Mouse (Mus musculus) kidney, embryonic 15.5 days (tissue): ENCODE measurements around the gene Top1. TPM values are rescaled to one million over a fixed set of nuclear protein-coding genes. Genes with fewer than 3 reads are reported as not detected.

ENCODE experiments used
- ATAC-seq: fragments of 200-750 bp; cut with Nextera tagmentation; replicated peaks from 2 replicates; pipeline ENCODE4 v1.8.0; 2017; ENCODE audit warnings: moderate TSS enrichment; ENCODE audit not compliant: low FRiP score
- H3K27ac ChIP-seq: fragments of 300-500 bp; sonication (generic); 2 replicates; pipeline ENCODE4 v1.5.1; 2015; ENCODE audit warnings: mild to moderate bottlenecking, inconsistent platforms
- H3K27me3 ChIP-seq: fragments of 300-500 bp; sonication (generic); 2 replicates; pipeline ENCODE4 v1.6.1; 2015; ENCODE audit warnings: inconsistent platforms
- H3K36me3 ChIP-seq: fragments of 300-500 bp; sonication (generic); 2 replicates; pipeline ENCODE4 v1.6.1; 2015; ENCODE audit warnings: inconsistent platforms
- H3K4me1 ChIP-seq: fragments of 300-500 bp; sonication (generic); 2 replicates; pipeline ENCODE4 v1.6.1; 2015; ENCODE audit warnings: inconsistent platforms
- H3K4me2 ChIP-seq: fragments of 300-500 bp; sonication (generic); 2 replicates; pipeline ENCODE4 v1.6.1; 2015; ENCODE audit warnings: moderate library complexity, mild to moderate bottlenecking, inconsistent platforms
- H3K4me3 ChIP-seq: fragments of 300-500 bp; sonication (generic); replicated peaks from 2 replicates; pipeline ENCODE4 v1.5.1; 2015; ENCODE audit warnings: mild to moderate bottlenecking, inconsistent platforms
- H3K9ac ChIP-seq: fragments of 300-500 bp; sonication (generic); 2 replicates; pipeline ENCODE4 v1.6.1; 2015; ENCODE audit warnings: mild to moderate bottlenecking, inconsistent platforms
- H3K9me3 ChIP-seq: fragments of 300-500 bp; sonication (generic); replicated peaks from 2 replicates; pipeline ENCODE4 v1.6.1; 2016; ENCODE audit warnings: inconsistent platforms
- WGBS: fragments of 180-500 bp; shearing (Covaris S2); methylation state at CpG from one replicate; pipeline ENCODE4 v1.1.7; 2015; ENCODE audit warnings: mixed read lengths; 5-methylcytosine and 5-hydroxymethylcytosine counted together
- polyA plus RNA-seq: library from polyadenylated mRNA; unstranded; fragments of >200 nt; fragmentation: Nextera tagmentation; extraction: Ambion mirVana; gene quantifications from 2 replicates; pipeline ENCODE4 v1.2.1, GENCODE M21; 2015

Gene Top1
- polyA plus RNA-seq, 1 experiment from 2014 or later: 92.2 TPM

GRCm38 (mm10) chr2:160667259-160667658 lies 21.6 kb downstream of the Top1 start:
- Histone ChIP-seq H3K4me2 (no peak overlapping the region), H3K36me3 (peaks cover 29% of the 10 kb centered on the region), H3K9me3 (no peaks in the 10 kb centered on the region), H3K4me1 (no peaks in the 10 kb centered on the region), H3K9ac (no peak overlapping the region), H3K27ac (no peak overlapping the region), H3K4me3 (no peak overlapping the region), H3K27me3 (no peaks in the 10 kb centered on the region)
- 70% methylated on average over 4 of the region's 4 CpGs for WGBS
- no peak for ATAC-seq

DNA sequence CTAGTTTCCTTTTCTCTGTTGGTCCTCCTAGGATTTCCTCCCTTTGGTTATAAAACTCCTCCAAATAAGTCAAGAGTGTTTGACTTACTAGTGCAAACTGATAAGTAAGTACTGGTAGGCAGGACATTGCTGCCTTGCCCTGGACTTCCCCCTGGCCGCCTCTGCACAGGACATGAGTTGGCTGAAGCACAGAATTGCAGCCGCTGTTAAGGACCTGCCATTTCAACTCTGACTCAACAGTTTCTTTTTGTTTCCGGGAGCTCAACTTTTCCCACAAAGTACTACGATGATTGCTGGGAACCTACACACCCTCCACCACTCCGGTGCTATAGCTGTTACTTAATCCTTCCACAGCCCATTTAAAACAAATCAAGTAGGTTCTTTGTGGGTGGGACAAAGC lies 54.6 kb downstream of the Top1 start:
- ATAC-seq: no peak
- no peak overlapping the region for H3K4me2 ChIP-seq
- H3K4me3 ChIP-seq: no peak overlapping the region
- H3K27ac ChIP-seq: no peak overlapping the region
- H3K4me1 ChIP-seq: no peaks in the 10 kb centered on the region
- 76% methylated on average over 5 of the region's 5 CpGs for WGBS
- H3K9ac ChIP-seq: no peak overlapping the region
- H3K27me3 ChIP-seq: no peaks in the 10 kb centered on the region
- peaks cover 78% of the 10 kb centered on the region for H3K36me3 ChIP-seq
- no peaks in the 10 kb centered on the region for H3K9me3 ChIP-seq

- no peak for ATAC-seq
- peaks cover 83% of the 10 kb centered on the region for H3K36me3 ChIP-seq
Measured at GRCm38 (mm10) chr2:160701603-160702002, 55.9 kb downstream of the Top1 start.

DNA sequence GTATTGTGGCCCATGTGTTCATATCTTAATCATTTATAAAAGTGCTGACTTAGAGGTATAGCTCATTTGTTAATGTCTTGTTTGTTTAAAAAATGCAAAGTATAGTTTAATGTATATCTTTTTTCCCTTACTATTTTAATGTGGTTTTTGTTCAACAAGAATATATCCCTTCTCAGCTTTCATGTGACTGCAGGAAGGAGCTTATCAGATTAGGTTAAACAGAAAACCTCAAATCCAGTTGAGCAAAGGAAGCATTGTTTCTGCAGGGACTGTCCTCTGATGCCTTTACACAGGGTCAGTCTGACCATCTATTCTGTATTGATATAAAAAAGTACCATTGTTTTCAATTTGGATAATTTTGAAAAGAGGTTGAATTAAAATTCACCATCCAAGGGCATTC lies 57.1 kb downstream of the Top1 start:
- no peak overlapping the region for H3K4me2 ChIP-seq
- H3K27me3 ChIP-seq: no peaks in the 10 kb centered on the region
- no peaks in the 10 kb centered on the region for H3K4me1 ChIP-seq
- no peak for ATAC-seq
- no peak overlapping the region for H3K27ac ChIP-seq
- no peaks in the 10 kb centered on the region for H3K9me3 ChIP-seq
- peaks cover 86% of the 10 kb centered on the region for H3K36me3 ChIP-seq
- H3K9ac ChIP-seq: no peak overlapping the region
- H3K4me3 ChIP-seq: no peak overlapping the region

More at GRCm38 (mm10) chr2:160701603-160702002, 55.9 kb downstream of the Top1 start:
- H3K27me3 ChIP-seq: no peaks in the 10 kb centered on the region
- no peaks in the 10 kb centered on the region for H3K4me1 ChIP-seq
- no peak overlapping the region for H3K4me3 ChIP-seq
- H3K27ac ChIP-seq: no peak overlapping the region
- no peak overlapping the region for H3K9ac ChIP-seq
- no peak overlapping the region for H3K4me2 ChIP-seq
- 92% methylated on average over 3 of the region's 3 CpGs for WGBS
- no peaks in the 10 kb centered on the region for H3K9me3 ChIP-seq

DNA sequence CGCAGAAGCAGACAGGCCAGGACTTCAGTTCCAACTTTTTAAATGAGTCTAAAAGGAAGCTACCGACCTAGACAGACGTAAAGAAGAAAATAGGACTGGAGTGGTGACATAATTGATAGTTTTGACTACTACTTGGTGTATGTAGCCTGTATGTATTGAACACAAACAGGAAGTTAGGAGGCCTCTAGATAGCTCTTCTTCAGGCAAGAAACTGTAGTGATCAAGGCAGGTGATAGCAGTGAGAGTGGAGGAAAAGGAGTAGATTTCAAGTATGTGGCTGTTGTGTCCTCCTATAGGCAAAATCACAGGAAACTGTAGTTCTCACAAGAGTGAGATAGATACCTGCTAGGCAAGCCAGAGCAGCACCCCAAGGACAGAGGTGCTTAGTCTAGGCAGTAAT lies 62.0 kb downstream of the Top1 start:
- no peak for ATAC-seq
- H3K36me3 ChIP-seq: peaks cover 88% of the 10 kb centered on the region
- H3K9me3 ChIP-seq: no peaks in the 10 kb centered on the region
- H3K27ac ChIP-seq: no peak overlapping the region
- H3K9ac ChIP-seq: no peak overlapping the region
- H3K27me3 ChIP-seq: no peaks in the 10 kb centered on the region
- H3K4me2 ChIP-seq: no peak overlapping the region
- H3K4me3 ChIP-seq: no peak overlapping the region
- H3K4me1 ChIP-seq: no peaks in the 10 kb centered on the region
- WGBS: 90% methylated on average over 3 of the region's 3 CpGs

GRCm38 (mm10) chr2:160715463-160716030 lies 69.9 kb downstream of the Top1 start:
- no peaks in the 10 kb centered on the region for H3K4me1 ChIP-seq
- no peak for ATAC-seq
- H3K36me3 ChIP-seq: peaks cover 93% of the 10 kb centered on the region
- no peak overlapping the region for H3K27ac ChIP-seq
- no peak overlapping the region for H3K4me3 ChIP-seq
- WGBS: 82% methylated on average over 4 of the region's 4 CpGs
- no peaks in the 10 kb centered on the region for H3K9me3 ChIP-seq
- no peaks in the 10 kb centered on the region for H3K27me3 ChIP-seq
- H3K9ac ChIP-seq: no peak overlapping the region
- no peak overlapping the region for H3K4me2 ChIP-seq

DNA sequence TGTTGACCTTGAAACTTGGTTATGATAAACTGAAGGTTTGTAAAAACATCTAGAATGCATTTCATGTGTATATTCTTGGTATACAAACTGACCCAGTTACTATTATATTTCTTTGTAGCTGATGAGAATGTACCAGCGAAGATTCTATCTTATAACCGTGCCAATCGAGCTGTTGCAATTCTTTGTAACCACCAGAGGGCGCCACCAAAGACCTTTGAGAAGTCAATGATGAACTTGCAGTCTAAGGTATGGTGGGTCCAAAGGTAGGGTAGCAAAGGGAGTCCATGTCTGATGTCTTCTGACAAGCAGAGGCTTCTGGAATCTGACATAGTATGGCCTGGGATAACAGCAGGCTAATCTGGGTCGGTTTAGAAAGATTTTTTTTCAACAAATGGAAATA lies 71.6 kb downstream of the Top1 start:
- 75% methylated on average over 5 of the region's 5 CpGs for WGBS
- peaks cover 92% of the 10 kb centered on the region for H3K36me3 ChIP-seq
- no peak overlapping the region for H3K9ac ChIP-seq
- no peaks in the 10 kb centered on the region for H3K27me3 ChIP-seq
- no peak overlapping the region for H3K27ac ChIP-seq
- no peak overlapping the region for H3K4me2 ChIP-seq
- ATAC-seq: no peak
- no peaks in the 10 kb centered on the region for H3K9me3 ChIP-seq
- no peak overlapping the region for H3K4me3 ChIP-seq
- H3K4me1 ChIP-seq: no peaks in the 10 kb centered on the region

DNA sequence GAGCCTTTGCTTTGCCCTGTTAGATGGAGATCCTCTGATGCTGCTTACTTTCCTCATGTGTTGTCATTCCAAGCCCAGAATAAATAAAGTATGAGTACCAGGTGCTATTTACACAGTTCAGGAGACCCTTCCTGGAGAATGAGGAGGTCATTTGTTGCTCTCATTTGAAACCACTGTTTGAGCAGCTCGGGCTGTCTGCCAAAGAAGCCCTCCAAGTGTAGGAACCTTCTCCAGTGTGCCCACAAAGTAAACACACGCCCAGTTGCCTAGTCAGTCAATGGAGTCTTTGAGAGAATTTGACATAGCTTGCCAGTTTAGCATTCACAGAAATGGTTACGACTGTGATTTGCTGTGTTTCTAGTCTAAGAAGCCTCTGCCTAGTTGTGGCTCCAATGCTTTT lies 73.1 kb downstream of the Top1 start:
- Histone ChIP-seq H3K27ac (no peak overlapping the region), H3K4me2 (no peak overlapping the region), H3K4me3 (no peak overlapping the region), H3K27me3 (no peaks in the 10 kb centered on the region), H3K9ac (no peak overlapping the region), H3K4me1 (no peaks in the 10 kb centered on the region), H3K36me3 (peaks cover 93% of the 10 kb centered on the region), H3K9me3 (no peaks in the 10 kb centered on the region)
- no peak for ATAC-seq
- WGBS: 92% methylated on average over 3 of the region's 3 CpGs

DNA sequence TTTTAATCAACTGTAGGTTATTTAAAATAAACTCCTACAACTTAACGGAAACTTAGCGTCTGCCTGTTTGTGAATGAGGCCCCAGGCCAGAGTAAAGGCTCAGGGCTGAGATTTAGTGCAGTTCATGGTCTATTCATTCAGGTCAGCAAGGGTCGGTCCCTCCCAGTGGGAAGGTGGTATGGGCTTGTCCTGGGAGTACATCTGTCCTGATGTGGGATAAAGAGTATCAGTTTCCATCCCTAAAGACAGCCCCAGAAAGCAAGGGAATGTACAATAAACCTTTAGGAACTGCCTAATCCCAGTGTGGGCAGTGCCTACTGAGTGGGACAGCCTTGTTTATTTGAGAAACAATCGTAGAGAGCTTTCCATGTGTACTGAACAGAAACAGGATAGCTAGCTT lies 77.0 kb downstream of the Top1 start:
- Histone ChIP-seq H3K4me1 (no peaks in the 10 kb centered on the region), H3K36me3 (peaks cover 76% of the 10 kb centered on the region), H3K9me3 (no peaks in the 10 kb centered on the region), H3K27ac (no peak overlapping the region), H3K9ac (no peak overlapping the region), H3K4me3 (no peak overlapping the region), H3K27me3 (no peaks in the 10 kb centered on the region), H3K4me2 (no peak overlapping the region)
- WGBS: 37% methylated on average over 4 of the region's 4 CpGs
- ATAC-seq: peak; percentile 83; the same call in 1 of the 2 replicates

DNA sequence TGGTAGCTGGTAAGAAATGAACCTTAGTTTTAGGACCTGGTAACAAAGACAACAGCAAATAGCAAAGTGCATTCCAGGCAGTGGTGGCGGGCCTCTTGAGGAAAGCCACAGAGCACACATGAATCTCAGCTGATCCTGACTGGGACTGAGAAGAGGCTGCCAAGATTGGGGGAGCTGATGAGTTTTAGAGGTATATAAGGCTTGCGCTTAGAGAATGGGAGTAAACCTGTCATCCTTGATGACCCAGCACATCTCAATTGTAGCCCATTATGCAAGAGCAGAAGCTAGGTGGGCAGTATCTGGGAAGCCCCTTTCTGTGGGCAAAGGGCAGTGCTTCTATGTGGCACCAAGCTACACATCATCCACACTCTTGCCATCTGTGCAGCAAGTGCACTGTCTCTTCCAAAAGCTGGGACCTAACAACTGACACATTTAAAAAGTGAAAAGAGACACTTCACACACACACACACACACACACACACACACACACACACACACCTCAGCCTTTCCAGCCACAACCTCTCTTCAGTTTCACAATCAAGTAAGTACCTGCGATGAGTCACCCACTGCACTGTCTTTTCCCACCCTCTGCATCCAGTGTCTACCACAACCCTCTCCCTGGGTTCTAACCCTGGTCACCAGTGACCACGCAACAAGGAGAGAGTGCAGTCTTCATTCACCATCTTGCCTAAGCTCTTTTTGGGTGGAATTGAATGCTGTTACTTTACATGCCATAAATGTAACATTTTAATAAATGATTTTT lies 78.1 kb downstream of the Top1 start:
- WGBS: 89% methylated on average over 4 of the region's 4 CpGs
- H3K27me3 ChIP-seq: no peaks in the 10 kb centered on the region

GRCm38 (mm10) chr2:160724536-160724935 lies 78.8 kb downstream of the Top1 start:
- Histone ChIP-seq H3K27me3 (no peaks in the 10 kb centered on the region), H3K4me1 (no peaks in the 10 kb centered on the region), H3K27ac (no peak overlapping the region), H3K9ac (no peak overlapping the region), H3K36me3 (peaks cover 59% of the 10 kb centered on the region), H3K4me2 (no peak overlapping the region), H3K9me3 (no peaks in the 10 kb centered on the region), H3K4me3 (no peak overlapping the region)
- no peak for ATAC-seq
- WGBS: 81% methylated on average over 5 of the region's 5 CpGs

More for the DNA sequence above, 78.1 kb downstream of the Top1 start:
- no peak for ATAC-seq
- no peaks in the 10 kb centered on the region for H3K9me3 ChIP-seq
- no peak overlapping the region for H3K27ac ChIP-seq
- no peak overlapping the region for H3K4me2 ChIP-seq
- H3K4me1 ChIP-seq: no peaks in the 10 kb centered on the region
- no peak overlapping the region for H3K9ac ChIP-seq
- H3K36me3 ChIP-seq: peaks cover 66% of the 10 kb centered on the region
- H3K4me3 ChIP-seq: no peak overlapping the region

DNA sequence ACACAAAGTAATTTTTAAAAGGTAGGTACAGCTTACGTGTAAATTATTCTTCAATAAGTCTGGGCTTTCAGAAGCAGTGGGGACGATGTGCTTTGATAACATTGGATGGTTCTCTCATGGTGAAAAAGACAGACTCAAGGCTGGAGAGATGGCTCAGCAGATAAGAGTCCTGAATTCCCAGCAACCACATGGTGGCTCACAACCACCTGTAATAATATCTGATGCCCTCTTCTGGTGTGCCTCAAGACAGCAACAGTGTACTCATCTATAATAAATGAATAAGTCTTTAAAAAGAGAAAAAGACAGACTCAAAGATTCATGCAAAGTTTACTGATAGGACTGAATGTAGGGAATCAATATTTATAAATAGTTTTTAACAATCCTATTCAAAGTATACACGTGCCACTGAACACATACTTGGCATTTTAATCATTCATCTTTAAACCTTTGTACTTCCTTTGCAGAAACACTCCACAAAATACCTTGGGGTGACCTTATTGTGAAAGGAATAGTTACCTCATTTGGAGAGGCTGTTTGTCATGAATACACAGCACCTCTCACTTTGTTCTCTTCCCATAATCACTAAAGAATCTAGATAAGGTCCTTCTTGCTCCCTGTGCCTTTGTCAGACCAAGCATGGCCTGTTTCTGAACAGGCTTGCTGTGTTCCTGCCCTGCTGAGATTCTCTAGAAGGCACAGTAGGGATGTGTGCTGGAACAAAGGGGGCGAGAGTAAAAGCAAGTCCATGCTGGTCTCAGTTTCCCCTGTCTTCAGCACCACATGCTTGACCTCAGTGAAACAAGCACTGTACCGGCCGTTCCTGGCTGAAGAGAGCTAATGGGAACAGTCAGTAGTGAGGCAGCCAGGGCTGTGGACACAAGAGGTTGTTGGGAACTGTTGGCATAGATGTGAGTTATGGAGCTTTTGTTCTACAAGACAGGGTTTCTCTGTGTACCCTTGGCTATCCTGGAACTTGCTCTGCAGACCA lies 80.5 kb downstream of the Top1 start:
- Histone ChIP-seq H3K36me3 (peaks cover 44% of the 10 kb centered on the region), H3K27me3 (peaks cover 2% of the 10 kb centered on the region; the same call in 1 of the 2 replicates), H3K4me2 (no peak overlapping the region), H3K9me3 (no peaks in the 10 kb centered on the region), H3K4me3 (no peak overlapping the region), H3K27ac (no peak overlapping the region), H3K4me1 (peaks cover 12% of the 10 kb centered on the region), H3K9ac (no peak overlapping the region)
- WGBS: 87% methylated on average over 6 of the region's 6 CpGs
- no peak for ATAC-seq
